18 mouse cellular contexts compared by ENCODE assay signal in genomic region chr13:28858001-28858400, GRCm38 (mm10).
"Had no signal": no experiment of that assay in that cellular context is flagged by ENCODE, and none has a peak within 500 bp of the region (broad histone marks: within the 10 kb centered on the region; RNA-seq: fewer than 3 reads in every experiment).

No protein-coding gene starts in this region.

- DNase-seq: kidney, adult 8-10 months; kidney, postnatal 14 days; kidney, postnatal 4 days; layer of hippocampus, postnatal 36 days; left cerebral cortex, postnatal 4 days; liver, embryonic 13.5 days; lung, adult 2 months; lung, postnatal 14 days; lung, postnatal 4 days; midbrain, embryonic 14.5 days; thymus, adult 18-20 months; thymus, postnatal 36 days had no signal

- H3K9me3 ChIP-seq: kidney, embryonic 15.5 days; limb, embryonic 15.5 days; liver, embryonic 13.5 days had no signal

- H3K4me1 ChIP-seq: kidney, embryonic 15.5 days; liver, embryonic 13.5 days had no signal

- H3K9ac ChIP-seq: kidney, embryonic 15.5 days; limb, embryonic 12.5 days; limb, embryonic 15.5 days; liver, embryonic 13.5 days had no signal

- H3K27ac ChIP-seq: kidney, embryonic 15.5 days; layer of hippocampus, adult 2 months; left cerebral cortex, adult 2 months; limb, embryonic 12.5 days; limb, embryonic 15.5 days; liver, embryonic 13.5 days had no signal

- H3K4me2 ChIP-seq: kidney, embryonic 15.5 days; limb, embryonic 12.5 days; limb, embryonic 15.5 days; liver, embryonic 13.5 days; midbrain, embryonic 11.5 days had no signal

- H3K4me3 ChIP-seq: kidney, embryonic 15.5 days; layer of hippocampus, adult 2 months; left cerebral cortex, adult 2 months; limb, embryonic 12.5 days; limb, embryonic 15.5 days; liver, embryonic 13.5 days had no signal

- H3K27me3 ChIP-seq: kidney, embryonic 15.5 days; limb, embryonic 12.5 days; limb, embryonic 15.5 days; liver, embryonic 13.5 days had no signal

- H3K36me3 ChIP-seq: liver, embryonic 13.5 days had no signal
